Mouse (Mus musculus) limb, embryonic 13.5 days (tissue): ENCODE measurements at regions not wholly inside any gene's neighbourhood (a gene's known extent, or its start where the extent isn't known, plus 50 kb on each side); places are given as distances from the start of the nearest gene placed in this dataset.

Source experiments
- ATAC-seq: fragments of 200-750 bp; cut with Nextera tagmentation; 2 replicates; pipeline ENCODE4 v1.8.0; 2017; ENCODE audit warnings: low read depth, moderate number of reproducible peaks, moderate TSS enrichment; ENCODE audit not compliant: low FRiP score
- H3K27ac ChIP-seq: fragments of 300-500 bp; sonication (generic); 2 replicates; pipeline ENCODE4 v1.5.1; 2015; ENCODE audit warnings: inconsistent platforms, mild to moderate bottlenecking, moderate library complexity
- H3K27me3 ChIP-seq: fragments of 300-500 bp; sonication (generic); 2 replicates; pipeline ENCODE4 v1.6.1; 2015; ENCODE audit warnings: mild to moderate bottlenecking, inconsistent platforms
- H3K36me3 ChIP-seq: fragments of 300-500 bp; sonication (generic); 2 replicates; pipeline ENCODE4 v1.6.1; 2015; ENCODE audit warnings: inconsistent platforms, mild to moderate bottlenecking, moderate library complexity
- H3K4me1 ChIP-seq: fragments of 300-500 bp; sonication (generic); 2 replicates; pipeline ENCODE4 v1.6.1; 2015; ENCODE audit warnings: inconsistent platforms
- H3K4me2 ChIP-seq: fragments of 300-500 bp; sonication (generic); replicated peaks from 2 replicates; pipeline ENCODE4 v1.6.1; 2015; ENCODE audit warnings: inconsistent platforms, mild to moderate bottlenecking, moderate library complexity
- H3K4me3 ChIP-seq: fragments of 300-500 bp; sonication (generic); 2 replicates; pipeline ENCODE4 v1.5.1; 2015; ENCODE audit warnings: moderate library complexity, mild to moderate bottlenecking, inconsistent platforms
- H3K9ac ChIP-seq: fragments of 300-500 bp; sonication (generic); 2 replicates; pipeline ENCODE4 v1.6.1; 2015; ENCODE audit warnings: mild to moderate bottlenecking, inconsistent platforms
- H3K9me3 ChIP-seq: fragments of 300-500 bp; sonication (generic); 2 replicates; pipeline ENCODE4 v1.6.1; 2016; ENCODE audit warnings: inconsistent platforms
- whole genome bisulfite sequencing: fragments of 180-500 bp; shearing (Covaris S2); methylation state at CpG from one replicate; pipeline ENCODE4 v1.1.7; 2015; 5-methylcytosine and 5-hydroxymethylcytosine counted together

GRCm38 (mm10) chr7:71873817-71874216, 432.6 kb downstream of the Mctp2 start:
- Histone ChIP-seq H3K27ac (no peak overlapping the region), H3K4me1 (no peaks in the 10 kb centered on the region), H3K4me2 (no peak overlapping the region), H3K9ac (no peak overlapping the region), H3K4me3 (no peak overlapping the region), H3K9me3 (no peaks in the 10 kb centered on the region), H3K27me3 (peaks cover 2% of the 10 kb centered on the region; the same call in 1 of the 2 replicates), H3K36me3 (no peaks in the 10 kb centered on the region)
- no peak for ATAC-seq
- WGBS: 88% methylated on average over 5 of the region's 5 CpGs

- Histone ChIP-seq H3K27me3 (peaks cover 10% of the 10 kb centered on the region), H3K9ac (no peak overlapping the region), H3K27ac (no peak overlapping the region), H3K36me3 (no peaks in the 10 kb centered on the region), H3K9me3 (no peaks in the 10 kb centered on the region), H3K4me1 (no peaks in the 10 kb centered on the region), H3K4me2 (no peak overlapping the region), H3K4me3 (no peak overlapping the region)
- ATAC-seq: no peak
- WGBS: 51% methylated on average over 6 of the region's 6 CpGs
Observed at GRCm38 (mm10) chr7:71872912-71873311, 433.5 kb downstream of the Mctp2 start.

GRCm38 (mm10) chr7:71867090-71867489, 439.3 kb downstream of the Mctp2 start:
- 21% methylated on average over 3 of the region's 3 CpGs for WGBS
- Histone ChIP-seq H3K27ac (no peak overlapping the region), H3K4me3 (no peak overlapping the region), H3K9me3 (no peaks in the 10 kb centered on the region), H3K27me3 (peaks cover 22% of the 10 kb centered on the region), H3K9ac (no peak overlapping the region), H3K4me2 (no peak overlapping the region), H3K4me1 (peaks cover 14% of the 10 kb centered on the region), H3K36me3 (no peaks in the 10 kb centered on the region)
- no peak for ATAC-seq

GRCm38 (mm10) chr7:71865371-71866166, 440.8 kb downstream of the Mctp2 start:
- Histone ChIP-seq H3K4me3 (no peak overlapping the region), H3K27ac (no peak overlapping the region), H3K36me3 (no peaks in the 10 kb centered on the region), H3K9me3 (no peaks in the 10 kb centered on the region), H3K4me1 (peaks cover 14% of the 10 kb centered on the region), H3K4me2 (no peak overlapping the region), H3K27me3 (peaks cover 25% of the 10 kb centered on the region), H3K9ac (no peak overlapping the region)
- no peak for ATAC-seq
- 48% methylated on average over 15 of the region's 15 CpGs for WGBS

GRCm38 (mm10) chr7:71852864-71853263, 453.5 kb downstream of the Mctp2 start:
- no peak overlapping the region for H3K4me2 ChIP-seq
- no peaks in the 10 kb centered on the region for H3K36me3 ChIP-seq
- H3K27me3 ChIP-seq: no peaks in the 10 kb centered on the region
- 93% methylated on average over 3 of the region's 3 CpGs for WGBS
- no peaks in the 10 kb centered on the region for H3K9me3 ChIP-seq
- ATAC-seq: no peak
- H3K4me1 ChIP-seq: no peaks in the 10 kb centered on the region
- H3K9ac ChIP-seq: no peak overlapping the region
- H3K4me3 ChIP-seq: no peak overlapping the region
- H3K27ac ChIP-seq: no peak overlapping the region

- no peak overlapping the region for H3K4me2 ChIP-seq
- no peaks in the 10 kb centered on the region for H3K27me3 ChIP-seq
- H3K27ac ChIP-seq: no peak overlapping the region
- H3K4me3 ChIP-seq: no peak overlapping the region
- no peak overlapping the region for H3K9ac ChIP-seq
- no peak for ATAC-seq
- H3K36me3 ChIP-seq: no peaks in the 10 kb centered on the region
- no peaks in the 10 kb centered on the region for H3K4me1 ChIP-seq
- 83% methylated on average over 6 of the region's 6 CpGs for WGBS
- no peaks in the 10 kb centered on the region for H3K9me3 ChIP-seq
Observed at GRCm38 (mm10) chr7:71849174-71849573, 457.2 kb downstream of the Mctp2 start.

- H3K9ac ChIP-seq: no peak overlapping the region
- H3K27me3 ChIP-seq: no peaks in the 10 kb centered on the region
- no peak overlapping the region for H3K4me2 ChIP-seq
- no peaks in the 10 kb centered on the region for H3K36me3 ChIP-seq
- H3K9me3 ChIP-seq: no peaks in the 10 kb centered on the region
- ATAC-seq: no peak
- 0 out of 2 replicates have a peak, but pooled peaks cover 3% of the 10 kb centered on the region for H3K4me1 ChIP-seq
- H3K27ac ChIP-seq: no peak overlapping the region
- H3K4me3 ChIP-seq: no peak overlapping the region
- 54% methylated on average over 6 of the region's 6 CpGs for WGBS
Observed at GRCm38 (mm10) chr7:71837845-71838244, 468.6 kb downstream of the Mctp2 start.

- H3K4me2 ChIP-seq: no peak overlapping the region
- H3K4me1 ChIP-seq: no peaks in the 10 kb centered on the region
- H3K4me3 ChIP-seq: no peak overlapping the region
- H3K36me3 ChIP-seq: no peaks in the 10 kb centered on the region
- H3K27ac ChIP-seq: no peak overlapping the region
- H3K9me3 ChIP-seq: no peaks in the 10 kb centered on the region
- WGBS: 65% methylated on average over 3 of the region's 3 CpGs
- ATAC-seq: no peak
- no peaks in the 10 kb centered on the region for H3K27me3 ChIP-seq
- no peak overlapping the region for H3K9ac ChIP-seq
Observed at GRCm38 (mm10) chr7:71831790-71832525, 474.4 kb downstream of the Mctp2 start.

- H3K27ac ChIP-seq: no peak overlapping the region
- H3K4me1 ChIP-seq: no peaks in the 10 kb centered on the region
- H3K9me3 ChIP-seq: no peaks in the 10 kb centered on the region; the same call in 1 of the 2 replicates
- ATAC-seq: no peak
- H3K4me3 ChIP-seq: no peak overlapping the region
- no peaks in the 10 kb centered on the region for H3K27me3 ChIP-seq
- no peaks in the 10 kb centered on the region for H3K36me3 ChIP-seq
- H3K4me2 ChIP-seq: no peak overlapping the region
- no peak overlapping the region for H3K9ac ChIP-seq
- WGBS: 24% methylated on average over 6 of the region's 6 CpGs
Observed at GRCm38 (mm10) chr7:71829567-71829966, 476.8 kb downstream of the Mctp2 start.

GRCm38 (mm10) chr7:71816138-71816537, 464.9 kb upstream of the Gm10295 start:
- no peaks in the 10 kb centered on the region for H3K27me3 ChIP-seq
- H3K9ac ChIP-seq: no peak overlapping the region
- ATAC-seq: no peak
- H3K27ac ChIP-seq: no peak overlapping the region
- H3K4me2 ChIP-seq: no peak overlapping the region
- WGBS: 88% methylated on average over 11 of the region's 11 CpGs
- H3K9me3 ChIP-seq: no peaks in the 10 kb centered on the region
- no peak overlapping the region for H3K4me3 ChIP-seq
- no peaks in the 10 kb centered on the region for H3K4me1 ChIP-seq
- no peaks in the 10 kb centered on the region for H3K36me3 ChIP-seq

- Histone ChIP-seq H3K9ac (no peak overlapping the region), H3K4me2 (no peak overlapping the region), H3K9me3 (no peaks in the 10 kb centered on the region), H3K27ac (no peak overlapping the region), H3K27me3 (0 out of 2 replicates have a peak, but pooled peaks cover 4% of the 10 kb centered on the region), H3K4me3 (no peak overlapping the region), H3K4me1 (no peaks in the 10 kb centered on the region), H3K36me3 (no peaks in the 10 kb centered on the region)
- ATAC-seq: no peak
- WGBS: 56% methylated on average over 7 of the region's 7 CpGs
Observed at GRCm38 (mm10) chr7:71794201-71794600, 442.9 kb upstream of the Gm10295 start.

- Histone ChIP-seq H3K9me3 (no peaks in the 10 kb centered on the region), H3K27me3 (no peaks in the 10 kb centered on the region), H3K4me2 (no peak overlapping the region), H3K36me3 (no peaks in the 10 kb centered on the region), H3K4me1 (peaks cover 10% of the 10 kb centered on the region), H3K9ac (no peak overlapping the region), H3K4me3 (no peak overlapping the region), H3K27ac (no peak overlapping the region)
- ATAC-seq: no peak
Observed at GRCm38 (mm10) chr7:71788401-71788800, 437.1 kb upstream of the Gm10295 start.
